Mouse (Mus musculus) heart, postnatal 0 days (tissue): Measurements from ENCODE around the gene Klhdc4. TPM values are rescaled to one million over a fixed set of nuclear protein-coding genes. Genes with fewer than 3 reads are reported as not detected.

Experiments
- ATAC-seq: fragments of 200-750 bp; cut with Nextera tagmentation; 2 replicates; pipeline ENCODE4 v1.8.0; 2017; ENCODE audit warnings: low read depth, moderate number of reproducible peaks, moderate library complexity; ENCODE audit not compliant: insufficient read depth
- DNase-seq: peaks from one replicate; pipeline ENCODE4 v3.0.0-alpha.2; 2016; ENCODE audit warnings: low spot score
- H3K27ac ChIP-seq: fragments of 300-500 bp; sonication (generic); 2 replicates; pipeline ENCODE4 v1.5.1; 2014; ENCODE audit warnings: low read depth, mild to moderate bottlenecking
- H3K27me3 ChIP-seq: fragments of 300-500 bp; sonication (generic); 2 replicates; pipeline ENCODE4 v1.6.1; 2014; ENCODE audit warnings: low read length, mixed read lengths; ENCODE audit not compliant: control insufficient read depth, insufficient read depth
- H3K36me3 ChIP-seq: fragments of 300-500 bp; sonication (generic); replicated peaks from 2 replicates; pipeline ENCODE4 v1.6.1; 2014; ENCODE audit warnings: low read length, mixed read lengths; ENCODE audit not compliant: control insufficient read depth, insufficient read depth
- H3K4me1 ChIP-seq: fragments of 300-500 bp; sonication (generic); 2 replicates; pipeline ENCODE4 v1.6.1; 2014; ENCODE audit warnings: antibody characterized with exemption; ENCODE audit not compliant: control insufficient read depth, insufficient read depth
- H3K4me2 ChIP-seq: fragments of 300-500 bp; sonication (generic); 2 replicates; pipeline ENCODE4 v1.6.1; 2014; ENCODE audit warnings: low read depth, mild to moderate bottlenecking, low read length, moderate library complexity
- H3K4me3 ChIP-seq: fragments of 300-500 bp; sonication (generic); 2 replicates; pipeline ENCODE4 v1.5.1; 2014; ENCODE audit warnings: low read depth, low read length
- H3K9ac ChIP-seq: fragments of 300-500 bp; sonication (generic); replicated peaks from 2 replicates; pipeline ENCODE4 v1.6.1; 2014; ENCODE audit warnings: low read depth, low read length, mixed read lengths
- H3K9me3 ChIP-seq: fragments of 300-500 bp; sonication (generic); replicated peaks from 2 replicates; pipeline ENCODE4 v1.6.1; 2016; ENCODE audit warnings: low read length; ENCODE audit not compliant: control insufficient read depth
- CTCF ChIP-seq: IDR thresholded peaks from 2 replicates; pipeline ENCODE4 v1.5.1; 2016; ENCODE audit warnings: antibody characterized with exemption, control low read depth, low read depth
- EP300 ChIP-seq: IDR thresholded peaks from 2 replicates; pipeline ENCODE4 v1.6.1; 2016; ENCODE audit warnings: antibody characterized with exemption, low read depth
- WGBS: fragments of 180-500 bp; shearing (Covaris S2); extraction: QIAGEN DNeasy Blood & Tissue Kit; methylation state at CpG from one replicate; pipeline ENCODE4 v1.1.7; 2014; 5-methylcytosine and 5-hydroxymethylcytosine counted together
- polyA plus RNA-seq: library from polyadenylated mRNA; unstranded; fragments of >200 nt; fragmentation: Nextera tagmentation; extraction: Ambion mirVana; gene quantifications from 2 replicates; pipeline ENCODE4 v1.2.1, GENCODE M21; 2015
- total RNA-seq: library from RNA; depleted of rRNA; stranded (reverse); fragments of >200 nt; gene quantifications from 2 replicates; pipeline ENCODE4 v1.2.3, GENCODE M21; 2014; ENCODE audit warnings: low replicate concordance

Klhdc4 gene
- total and polyA plus RNA-seq, 2 experiments from 2014 or later = 9.4 to 13.9 TPM

DNA sequence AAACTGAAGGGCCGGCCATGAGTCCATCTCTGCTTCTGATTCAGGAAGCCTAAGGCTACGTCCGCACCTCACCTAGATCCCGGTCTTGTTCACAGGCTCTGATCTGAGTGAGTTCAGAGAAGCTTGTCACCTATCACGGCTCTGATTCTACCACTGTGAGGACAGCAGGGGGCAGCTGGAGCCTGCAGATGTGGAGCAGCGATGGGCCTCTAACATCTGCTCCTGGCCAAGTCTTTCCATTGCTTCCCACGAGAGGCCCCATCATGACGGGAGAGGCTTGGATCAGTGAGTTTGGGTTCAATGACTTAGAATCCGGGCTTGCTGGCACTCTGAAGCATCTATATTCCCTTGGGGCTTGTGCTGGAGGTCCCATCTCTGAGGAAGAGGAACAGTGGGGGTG is 44.7 kb upstream of the Klhdc4 start:
- peak; percentile 74 for ATAC-seq
- whole genome bisulfite sequencing = 36% methylated on average over 9 of the region's 9 CpGs

DNA sequence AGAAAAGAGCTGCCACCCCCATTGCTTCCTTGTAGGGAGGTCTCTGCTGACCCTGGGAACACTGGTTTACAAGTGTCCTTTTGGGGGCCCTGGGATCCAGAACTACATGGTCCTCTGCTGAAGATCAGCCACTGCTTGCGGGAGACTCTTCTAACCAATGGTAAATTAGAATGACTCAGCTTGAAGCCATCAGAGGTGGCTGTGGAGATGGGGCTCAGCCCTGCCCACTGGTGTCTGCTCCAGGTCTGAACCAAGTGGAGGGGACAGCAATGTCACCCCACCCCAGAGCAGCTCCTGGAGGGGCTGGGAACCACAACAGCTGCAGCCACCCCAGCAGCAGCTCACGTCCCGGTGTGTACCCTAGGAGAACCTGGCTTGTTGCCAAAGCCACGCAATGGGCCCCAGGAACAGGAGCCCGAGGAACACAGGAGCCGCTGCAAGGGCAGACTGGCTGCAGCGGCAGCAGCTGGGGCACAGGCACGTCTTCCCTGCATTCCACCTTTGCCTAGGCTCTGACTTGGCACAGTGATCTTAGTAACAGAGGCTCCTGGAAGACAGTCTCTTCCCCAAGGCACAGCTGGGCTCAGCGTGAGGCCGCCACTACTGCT is 42.6 kb upstream of the Klhdc4 start:
- no peaks in the 10 kb centered on the region for H3K27me3 ChIP-seq
- no peaks in the 10 kb centered on the region for H3K9me3 ChIP-seq
- TF ChIP-seq CTCF = no peak
- no peak for TF ChIP-seq EP300
- no peak overlapping the region for H3K27ac ChIP-seq
- H3K4me1 ChIP-seq = peaks cover 24% of the 10 kb centered on the region
- H3K4me2 ChIP-seq = peak overlapping the region; percentile 25; the same call in 1 of the 2 replicates
- no peak overlapping the region for H3K9ac ChIP-seq
- WGBS = 12% methylated on average over 10 of the region's 10 CpGs
- H3K36me3 ChIP-seq = no peaks in the 10 kb centered on the region
- ATAC-seq = no peak
- H3K4me3 ChIP-seq = no peak overlapping the region
- no peak for DNase-seq

More for the DNA sequence above, 44.7 kb upstream of the Klhdc4 start:
- no peak overlapping the region for H3K27ac ChIP-seq
- H3K27me3 ChIP-seq = no peaks in the 10 kb centered on the region
- H3K9me3 ChIP-seq = no peaks in the 10 kb centered on the region
- H3K4me1 ChIP-seq = peaks cover 24% of the 10 kb centered on the region
- no peak overlapping the region for H3K9ac ChIP-seq
- H3K4me2 ChIP-seq = no peak overlapping the region
- peak; percentile 79 for DNase-seq
- H3K36me3 ChIP-seq = no peaks in the 10 kb centered on the region
- H3K4me3 ChIP-seq = no peak overlapping the region
- TF ChIP-seq CTCF = peak; percentile 91
- no peak for TF ChIP-seq EP300

DNA sequence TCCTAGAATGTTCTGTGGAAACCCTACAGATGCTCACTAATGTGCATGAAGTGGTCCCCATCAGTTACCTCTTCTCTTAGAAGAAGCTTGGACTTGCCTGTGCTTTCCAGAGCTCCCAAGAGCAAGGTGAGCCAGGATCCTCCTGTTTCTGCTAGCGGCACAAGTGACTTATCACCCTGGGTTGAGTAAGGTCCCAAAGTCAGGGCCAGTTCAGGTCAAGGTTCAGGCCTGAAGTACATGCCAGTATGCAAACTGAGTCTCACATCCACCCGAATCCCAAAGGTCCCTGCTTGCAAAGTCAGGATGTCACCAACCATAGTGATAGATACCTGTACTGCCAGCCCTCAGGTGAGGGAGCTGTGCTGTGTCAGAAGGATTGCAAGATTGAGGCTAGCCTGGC is 40.8 kb upstream of the Klhdc4 start:
- Histone ChIP-seq H3K4me3 (no peak overlapping the region), H3K27me3 (no peaks in the 10 kb centered on the region), H3K9ac (no peak overlapping the region), H3K36me3 (no peaks in the 10 kb centered on the region), H3K4me1 (peaks cover 13% of the 10 kb centered on the region), H3K27ac (no peak overlapping the region), H3K9me3 (no peaks in the 10 kb centered on the region), H3K4me2 (no peak overlapping the region)
- DNase-seq (no peak), ATAC-seq (no peak)
- no peak for TF ChIP-seq CTCF
- TF ChIP-seq EP300 = no peak
- WGBS = 83% methylated on average over 2 of the region's 2 CpGs

DNA sequence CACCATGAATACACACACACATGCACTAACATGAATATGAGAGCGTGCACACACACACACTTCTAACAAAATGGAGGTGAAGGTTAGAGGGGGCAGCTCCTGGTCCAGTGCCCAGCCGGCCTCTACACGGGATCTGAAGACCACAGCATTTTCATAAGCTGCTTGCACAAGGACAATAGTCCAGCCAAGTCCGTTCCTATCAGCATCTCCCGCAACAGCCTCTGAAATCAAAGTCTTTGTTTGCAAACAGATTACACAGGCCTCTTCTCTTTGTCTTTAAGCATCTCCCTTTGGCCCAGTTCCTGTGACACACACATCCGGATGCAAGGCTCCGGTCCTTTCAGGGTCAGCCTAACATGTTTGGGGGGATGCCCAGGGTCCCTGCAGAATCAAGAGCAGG is 39.5 kb upstream of the Klhdc4 start:
- 76% methylated on average over 7 of the region's 7 CpGs for WGBS
- Histone ChIP-seq H3K27ac (no peak overlapping the region), H3K4me3 (no peak overlapping the region), H3K9ac (no peak overlapping the region), H3K4me1 (peaks cover 6% of the 10 kb centered on the region), H3K36me3 (no peaks in the 10 kb centered on the region), H3K27me3 (no peaks in the 10 kb centered on the region), H3K9me3 (no peaks in the 10 kb centered on the region), H3K4me2 (no peak overlapping the region)
- TF ChIP-seq CTCF = no peak
- TF ChIP-seq EP300 = no peak
- ATAC-seq (no peak), DNase-seq (no peak)

DNA sequence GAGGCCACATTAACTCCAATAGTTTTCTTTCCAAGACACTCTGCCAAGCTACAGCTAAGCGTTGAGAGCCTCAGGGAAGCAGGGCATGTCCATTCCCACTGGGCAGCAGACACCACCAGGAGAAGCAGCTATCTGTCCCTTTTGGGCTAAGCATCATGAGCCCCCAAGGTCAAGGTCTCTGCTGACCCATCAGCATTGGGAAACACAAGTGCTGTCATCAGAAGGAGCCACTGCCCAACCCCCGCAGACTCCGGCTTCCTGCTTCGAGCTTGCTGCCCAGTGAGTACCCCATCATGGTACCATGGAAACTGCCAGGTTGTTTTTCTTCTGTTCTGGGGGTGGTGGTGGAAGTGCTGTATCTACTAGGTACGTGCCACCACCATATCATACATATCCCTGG is 38.8 kb upstream of the Klhdc4 start:
- Histone ChIP-seq H3K27me3 (no peaks in the 10 kb centered on the region), H3K27ac (no peak overlapping the region), H3K36me3 (no peaks in the 10 kb centered on the region), H3K9ac (no peak overlapping the region), H3K9me3 (no peaks in the 10 kb centered on the region), H3K4me3 (no peak overlapping the region), H3K4me2 (no peak overlapping the region), H3K4me1 (peaks cover 6% of the 10 kb centered on the region)
- no peak for ATAC-seq
- DNase-seq = no peak
- TF ChIP-seq EP300 (no peak), CTCF (no peak)
- 85% methylated on average over 5 of the region's 5 CpGs for WGBS

DNA sequence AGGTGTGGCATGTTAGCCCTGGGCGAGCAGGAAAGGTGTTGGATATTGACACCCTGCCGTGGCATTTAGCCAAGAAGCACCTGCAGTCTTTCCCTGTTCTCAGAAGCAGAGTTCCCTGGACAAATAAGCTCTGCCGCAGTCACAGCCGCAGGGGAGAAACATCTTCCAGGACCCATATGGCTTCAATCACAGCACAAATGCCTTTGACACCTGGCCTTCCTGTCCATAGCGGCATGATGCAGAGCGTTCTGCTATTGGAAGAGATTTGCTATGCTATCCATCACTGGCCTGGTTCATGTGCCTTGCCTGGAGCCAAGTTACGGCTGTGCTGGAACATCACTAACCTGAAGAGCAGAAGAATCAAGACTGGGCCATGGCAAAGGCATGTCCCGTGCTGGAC is 36.0 kb upstream of the Klhdc4 start:
- Histone ChIP-seq H3K9me3 (no peaks in the 10 kb centered on the region), H3K4me2 (no peak overlapping the region), H3K27ac (no peak overlapping the region), H3K4me1 (0 out of 2 replicates have a peak, but pooled peaks cover 4% of the 10 kb centered on the region), H3K9ac (no peak overlapping the region), H3K27me3 (no peaks in the 10 kb centered on the region), H3K4me3 (no peak overlapping the region), H3K36me3 (no peaks in the 10 kb centered on the region)
- ATAC-seq (no peak), DNase-seq (no peak)
- no peak for TF ChIP-seq CTCF
- no peak for TF ChIP-seq EP300
- WGBS = 81% methylated on average over 8 of the region's 8 CpGs
